Mouse (Mus musculus): ENCODE measurements around the gene Ifrd1. TPM values are rescaled to one million over a fixed set of nuclear protein-coding genes. Genes with fewer than 3 reads are reported as not detected.
"Not testable (repeated sequence)": the region's sequence is repeated elsewhere in the genome, so short reads cannot be mapped to it uniquely, and the experiment has no call there.

Gene Ifrd1
- polyA plus RNA-seq, 1 experiment from 2014 or later: 131 TPM

DNA sequence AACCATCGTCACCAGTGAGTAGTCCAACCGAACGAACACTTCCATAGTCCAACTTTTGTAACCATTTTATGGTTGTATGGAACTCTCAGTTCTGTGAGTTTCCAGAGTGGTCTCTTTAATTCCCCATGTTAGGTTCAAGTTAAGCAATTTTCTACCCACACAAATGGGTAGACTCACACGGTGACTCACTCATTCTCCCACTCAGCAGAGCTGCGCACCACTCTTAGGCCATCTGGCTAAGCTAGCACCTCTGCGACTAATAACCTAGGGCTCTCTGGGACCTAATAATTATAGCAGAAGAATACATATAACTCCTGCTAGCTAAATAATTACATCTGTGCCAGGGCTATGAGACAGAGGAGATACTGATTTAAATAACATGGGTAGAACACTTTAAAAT, 14.7 kb upstream of the Ifrd1 start:
- no peak overlapping the region for H3K9ac ChIP-seq (ENCODE audit: low read depth, low read length)
- no peak overlapping the region for H3K4me3 ChIP-seq (ENCODE audit: low read length)
- no peak overlapping the region for H3K4me2 ChIP-seq (replicated peaks; ENCODE audit: low read depth, low read length)
- no peaks in the 10 kb centered on the region for H3K36me3 ChIP-seq (ENCODE audit: control insufficient read depth, insufficient read depth, low read length)
- WGBS: 95% methylated on average over 6 of the region's 6 CpGs
- no peaks in the 10 kb centered on the region for H3K4me1 ChIP-seq (ENCODE audit: control insufficient read depth, insufficient read depth, low read length)
- H3K27ac ChIP-seq (ENCODE audit: low read depth, low read length): no peak overlapping the region
- H3K27me3 ChIP-seq (ENCODE audit: control insufficient read depth, insufficient read depth, low read length): no peaks in the 10 kb centered on the region
- no peak for ATAC-seq (ENCODE audit: low FRiP score, low TSS enrichment)
- no peaks in the 10 kb centered on the region for H3K9me3 ChIP-seq (ENCODE audit: control insufficient read depth, low read length)

DNA sequence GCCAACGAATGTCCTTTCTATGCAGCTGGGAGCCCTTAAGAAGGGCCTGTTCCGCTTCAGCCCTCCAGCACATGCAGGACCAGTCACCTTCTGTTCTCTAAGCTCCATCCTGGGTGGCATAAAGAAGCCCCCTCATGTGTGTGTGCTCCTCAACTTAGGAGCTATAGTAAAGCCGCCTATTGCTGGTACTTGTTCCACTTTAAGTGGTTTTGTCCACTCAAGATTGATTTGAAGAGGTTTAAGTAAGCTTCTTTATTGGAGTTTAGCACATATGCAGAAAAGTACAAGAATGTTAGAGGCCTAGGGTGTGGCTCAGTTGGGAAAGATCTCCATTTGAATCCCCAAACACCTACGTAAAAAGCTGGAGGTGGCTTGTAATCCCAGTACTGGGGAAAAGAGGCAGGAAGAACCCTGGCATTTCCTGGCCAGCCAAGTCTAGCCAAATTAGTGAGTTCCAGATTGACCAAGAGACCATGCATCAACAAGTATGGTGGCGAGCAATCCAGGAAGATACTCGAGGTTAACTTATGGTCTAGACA, 10.2 kb upstream of the Ifrd1 start:
- ATAC-seq (ENCODE audit: low FRiP score, low TSS enrichment): no peak
- Histone ChIP-seq H3K27me3 (ENCODE audit: control insufficient read depth, insufficient read depth, low read length) (no peaks in the 10 kb centered on the region), H3K4me1 (ENCODE audit: control insufficient read depth, insufficient read depth, low read length) (no peaks in the 10 kb centered on the region), H3K36me3 (ENCODE audit: control insufficient read depth, insufficient read depth, low read length) (no peaks in the 10 kb centered on the region), H3K9me3 (ENCODE audit: control insufficient read depth, low read length) (no peaks in the 10 kb centered on the region), H3K9ac (ENCODE audit: low read depth, low read length) (no peak overlapping the region), H3K4me2 (replicated peaks; ENCODE audit: low read depth, low read length) (no peak overlapping the region), H3K27ac (ENCODE audit: low read depth, low read length) (no peak overlapping the region), H3K4me3 (ENCODE audit: low read length) (no peak overlapping the region)
- WGBS: 90% methylated on average over 6 of the region's 6 CpGs

DNA sequence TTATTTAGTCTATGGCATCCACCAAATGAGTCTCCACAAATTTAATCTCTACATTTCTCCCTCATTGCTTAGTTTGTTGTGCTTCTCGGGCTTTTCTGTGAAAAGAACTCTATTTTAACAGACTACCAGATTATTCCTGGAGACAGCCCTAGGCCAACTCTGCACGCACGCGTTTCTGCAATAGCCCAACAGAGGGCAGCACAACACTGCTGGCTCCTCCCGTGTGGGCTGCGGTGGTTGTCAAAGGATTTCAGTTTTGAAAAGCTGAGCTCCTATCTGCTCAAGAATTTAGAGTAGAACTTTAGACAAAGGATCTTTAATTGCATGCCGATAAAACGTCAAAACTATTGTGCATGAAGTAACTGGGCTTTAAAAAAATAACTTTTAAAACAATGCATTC, 8.9 kb upstream of the Ifrd1 start:
- Histone ChIP-seq H3K27me3 (ENCODE audit: control insufficient read depth, insufficient read depth, low read length) (no peaks in the 10 kb centered on the region), H3K9me3 (ENCODE audit: control insufficient read depth, low read length) (no peaks in the 10 kb centered on the region), H3K9ac (ENCODE audit: low read depth, low read length) (no peak overlapping the region), H3K4me2 (replicated peaks; ENCODE audit: low read depth, low read length) (no peak overlapping the region), H3K36me3 (ENCODE audit: control insufficient read depth, insufficient read depth, low read length) (no peaks in the 10 kb centered on the region), H3K4me1 (ENCODE audit: control insufficient read depth, insufficient read depth, low read length) (no peaks in the 10 kb centered on the region), H3K27ac (ENCODE audit: low read depth, low read length) (no peak overlapping the region), H3K4me3 (ENCODE audit: low read length) (no peak overlapping the region)
- 3% methylated on average over 8 of the region's 8 CpGs for WGBS
- ATAC-seq (ENCODE audit: low FRiP score, low TSS enrichment): peak; percentile 64; the same call in 1 of the 2 replicates

DNA sequence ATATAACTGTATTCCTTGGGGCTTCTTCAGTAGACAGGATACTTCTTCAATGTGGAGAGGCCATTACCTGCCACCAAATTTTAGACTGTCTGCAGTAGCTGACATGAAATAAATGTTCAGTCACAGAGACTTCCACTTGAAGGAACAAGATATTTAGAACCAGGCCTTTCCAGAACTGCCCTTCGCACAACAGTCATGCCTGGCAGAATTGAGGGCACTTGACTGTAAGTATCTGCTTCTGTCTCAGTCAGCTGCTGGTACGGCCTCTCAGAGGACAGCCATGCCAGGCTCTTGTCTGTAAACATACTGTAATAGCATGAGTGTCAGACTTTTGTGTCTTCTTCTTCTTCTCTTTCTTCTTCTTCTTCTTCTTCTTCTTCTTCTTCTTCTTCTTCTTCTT, 8.2 kb upstream of the Ifrd1 start:
- no peak overlapping the region for H3K4me2 ChIP-seq (replicated peaks; ENCODE audit: low read depth, low read length)
- WGBS: 91% methylated on average over 2 of the region's 2 CpGs

DNA sequence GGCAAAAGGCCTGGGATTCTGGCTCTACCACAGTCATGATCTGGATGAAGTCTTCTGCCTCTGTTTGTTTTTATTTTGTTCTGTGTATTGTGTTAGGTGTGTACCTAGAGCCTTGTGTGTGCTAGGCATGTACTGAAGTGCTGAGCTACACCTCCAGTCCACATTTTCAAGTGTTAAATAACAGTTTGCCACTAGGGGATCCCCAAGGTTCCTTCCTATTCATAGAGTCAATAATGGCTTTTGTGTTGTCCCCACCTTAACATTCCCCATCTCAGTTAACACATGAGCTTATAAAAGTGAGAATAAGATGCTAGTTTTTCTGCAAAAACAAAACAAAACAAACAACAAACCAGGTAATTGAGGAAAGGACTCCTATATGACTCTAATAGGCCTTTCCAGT, 7.7 kb upstream of the Ifrd1 start:
- Histone ChIP-seq H3K36me3 (ENCODE audit: control insufficient read depth, insufficient read depth, low read length) (no peaks in the 10 kb centered on the region), H3K9ac (ENCODE audit: low read depth, low read length) (no peak overlapping the region), H3K4me1 (ENCODE audit: control insufficient read depth, insufficient read depth, low read length) (no peaks in the 10 kb centered on the region), H3K27ac (ENCODE audit: low read depth, low read length) (no peak overlapping the region), H3K4me2 (replicated peaks; ENCODE audit: low read depth, low read length) (no peak overlapping the region), H3K9me3 (ENCODE audit: control insufficient read depth, low read length) (no peaks in the 10 kb centered on the region), H3K4me3 (ENCODE audit: low read length) (no peak overlapping the region), H3K27me3 (ENCODE audit: control insufficient read depth, insufficient read depth, low read length) (no peaks in the 10 kb centered on the region)
- ATAC-seq (ENCODE audit: low FRiP score, low TSS enrichment): no peak

More for the DNA sequence above, 8.2 kb upstream of the Ifrd1 start:
- Histone ChIP-seq H3K9ac (ENCODE audit: low read depth, low read length) (no peak overlapping the region), H3K27me3 (ENCODE audit: control insufficient read depth, insufficient read depth, low read length) (no peaks in the 10 kb centered on the region), H3K4me3 (ENCODE audit: low read length) (no peak overlapping the region), H3K27ac (ENCODE audit: low read depth, low read length) (no peak overlapping the region), H3K9me3 (ENCODE audit: control insufficient read depth, low read length) (no peaks in the 10 kb centered on the region), H3K4me1 (ENCODE audit: control insufficient read depth, insufficient read depth, low read length) (no peaks in the 10 kb centered on the region), H3K36me3 (ENCODE audit: control insufficient read depth, insufficient read depth, low read length) (no peaks in the 10 kb centered on the region)
- no peak for ATAC-seq (ENCODE audit: low FRiP score, low TSS enrichment)

DNA sequence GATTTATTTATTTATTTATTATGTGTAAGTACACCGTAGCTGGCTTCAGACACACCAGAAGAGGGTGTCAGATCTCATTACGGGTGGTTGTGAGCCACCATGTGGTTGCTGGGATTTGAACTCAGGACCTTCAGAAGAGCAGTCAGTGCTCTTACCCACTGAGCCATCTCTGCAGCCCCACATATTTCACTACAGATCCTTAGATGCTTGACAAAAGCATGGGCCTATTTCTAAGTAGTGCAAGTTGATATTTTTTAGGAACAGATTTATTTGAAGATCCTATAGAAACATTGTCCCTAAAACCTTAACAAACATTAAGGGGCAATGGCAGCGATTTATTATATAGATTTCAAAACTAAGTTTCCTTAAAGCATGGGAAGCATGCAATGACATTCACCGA, 7.0 kb upstream of the Ifrd1 start:
- not testable (repeated sequence) for H3K27me3 ChIP-seq (ENCODE audit: control insufficient read depth, insufficient read depth, low read length); H3K9ac ChIP-seq (ENCODE audit: low read depth, low read length); H3K4me3 ChIP-seq (ENCODE audit: low read length); H3K4me2 ChIP-seq (replicated peaks; ENCODE audit: low read depth, low read length); H3K4me1 ChIP-seq (ENCODE audit: control insufficient read depth, insufficient read depth, low read length); ATAC-seq (ENCODE audit: low FRiP score, low TSS enrichment); H3K27ac ChIP-seq (ENCODE audit: low read depth, low read length); H3K9me3 ChIP-seq (ENCODE audit: control insufficient read depth, low read length); H3K36me3 ChIP-seq (ENCODE audit: control insufficient read depth, insufficient read depth, low read length)
- WGBS: 88% methylated on average over 4 of the region's 4 CpGs

DNA sequence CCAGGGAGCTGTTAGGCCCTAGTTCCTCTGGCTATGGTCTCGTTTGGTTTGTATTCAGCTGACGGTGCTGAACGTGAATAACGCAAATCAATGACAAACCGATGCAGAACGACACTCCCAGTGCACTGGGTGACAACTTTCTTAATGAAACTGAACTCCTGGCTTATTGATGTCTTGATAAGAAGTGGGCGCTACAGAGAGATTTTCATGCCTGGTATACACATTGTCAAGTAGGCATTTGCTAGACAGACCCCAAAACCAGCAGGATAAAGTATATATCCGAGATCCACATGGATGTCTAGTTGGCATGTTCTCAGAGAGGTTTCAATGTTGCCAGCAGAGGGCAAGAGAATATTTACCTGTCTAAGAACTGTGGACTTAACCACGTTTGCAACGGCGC, 6.4 kb upstream of the Ifrd1 start:
- 77% methylated on average over 11 of the region's 11 CpGs for WGBS
- Histone ChIP-seq H3K9me3 (ENCODE audit: control insufficient read depth, low read length) (no peaks in the 10 kb centered on the region), H3K4me2 (replicated peaks; ENCODE audit: low read depth, low read length) (no peak overlapping the region), H3K36me3 (ENCODE audit: control insufficient read depth, insufficient read depth, low read length) (no peaks in the 10 kb centered on the region), H3K9ac (ENCODE audit: low read depth, low read length) (no peak overlapping the region), H3K4me3 (ENCODE audit: low read length) (no peak overlapping the region), H3K27ac (ENCODE audit: low read depth, low read length) (no peak overlapping the region), H3K27me3 (ENCODE audit: control insufficient read depth, insufficient read depth, low read length) (no peaks in the 10 kb centered on the region), H3K4me1 (ENCODE audit: control insufficient read depth, insufficient read depth, low read length) (no peaks in the 10 kb centered on the region)
- ATAC-seq (ENCODE audit: low FRiP score, low TSS enrichment): no peak

DNA sequence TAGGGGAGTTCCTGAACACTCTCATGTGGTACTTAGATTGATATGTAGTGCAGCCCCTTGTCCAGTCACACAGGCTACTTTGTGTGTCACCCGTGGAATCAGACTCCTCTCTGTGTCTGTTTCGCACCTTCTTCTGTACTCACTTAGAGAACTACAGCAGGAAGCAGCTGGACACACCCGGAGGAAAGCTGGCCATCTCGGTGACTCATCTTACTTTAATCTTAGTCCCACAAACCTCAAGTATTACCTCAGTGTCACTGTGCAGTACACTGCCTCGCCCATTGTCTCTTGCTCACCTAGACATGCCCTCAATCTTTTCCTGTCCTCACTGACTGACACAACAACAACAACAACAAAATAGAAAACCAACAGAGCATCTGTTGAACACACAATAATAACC, 4.9 kb upstream of the Ifrd1 start:
- Histone ChIP-seq H3K4me2 (replicated peaks; ENCODE audit: low read depth, low read length) (no peak overlapping the region), H3K27ac (ENCODE audit: low read depth, low read length) (no peak overlapping the region), H3K36me3 (ENCODE audit: control insufficient read depth, insufficient read depth, low read length) (no peaks in the 10 kb centered on the region), H3K4me1 (ENCODE audit: control insufficient read depth, insufficient read depth, low read length) (0 out of 2 replicates have a peak, but pooled peaks cover 4% of the 10 kb centered on the region), H3K27me3 (ENCODE audit: control insufficient read depth, insufficient read depth, low read length) (no peaks in the 10 kb centered on the region), H3K4me3 (ENCODE audit: low read length) (no peak overlapping the region), H3K9me3 (ENCODE audit: control insufficient read depth, low read length) (no peaks in the 10 kb centered on the region), H3K9ac (ENCODE audit: low read depth, low read length) (no peak overlapping the region)
- whole genome bisulfite sequencing: 73% methylated on average over 5 of the region's 5 CpGs
- no peak for ATAC-seq (ENCODE audit: low FRiP score, low TSS enrichment)

DNA sequence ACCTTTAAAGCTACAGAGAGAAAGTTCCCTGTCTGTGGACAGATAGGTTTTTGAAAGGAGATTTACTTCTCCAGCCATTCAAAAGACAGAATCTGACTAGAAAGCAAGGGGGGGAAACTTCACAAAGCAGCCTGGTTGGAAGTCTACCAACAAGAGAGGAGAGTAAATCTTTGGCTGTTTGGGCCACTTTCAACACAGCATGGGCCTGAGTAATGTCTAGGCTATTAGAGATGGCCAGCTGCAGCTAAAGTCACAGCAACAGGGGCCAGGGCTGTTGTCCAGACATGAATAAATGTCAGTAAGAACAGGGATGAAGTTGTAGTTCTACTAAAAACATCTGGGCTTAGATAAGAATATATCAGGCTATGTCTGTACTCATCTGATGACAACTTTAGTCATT, 2.0 kb upstream of the Ifrd1 start:
- Histone ChIP-seq H3K4me1 (ENCODE audit: control insufficient read depth, insufficient read depth, low read length) (0 out of 2 replicates have a peak, but pooled peaks cover 4% of the 10 kb centered on the region), H3K27ac (ENCODE audit: low read depth, low read length) (no peak overlapping the region), H3K9ac (ENCODE audit: low read depth, low read length) (no peak overlapping the region), H3K4me2 (replicated peaks; ENCODE audit: low read depth, low read length) (no peak overlapping the region), H3K9me3 (ENCODE audit: control insufficient read depth, low read length) (no peaks in the 10 kb centered on the region), H3K36me3 (ENCODE audit: control insufficient read depth, insufficient read depth, low read length) (no peaks in the 10 kb centered on the region), H3K4me3 (ENCODE audit: low read length) (no peak overlapping the region), H3K27me3 (ENCODE audit: control insufficient read depth, insufficient read depth, low read length) (no peaks in the 10 kb centered on the region)
- ATAC-seq (ENCODE audit: low FRiP score, low TSS enrichment): no peak
